Mouse (Mus musculus): Measurements from ENCODE around the gene Kif5c. TPM values are rescaled to one million over a fixed set of nuclear protein-coding genes. Genes with fewer than 3 reads are reported as not detected.

The Kif5c gene
- total RNA-seq, 2 experiments from 2014 or later = 0.84 TPM; not detected in 1

- no peak for ATAC-seq (replicated peaks; ENCODE audit: low FRiP score, poor library complexity, severe bottlenecking)
Measured at GRCm38 (mm10) chr2:49768916-49769315, 149.8 kb downstream of the Kif5c start.

- no peak for ATAC-seq (replicated peaks; ENCODE audit: low FRiP score, poor library complexity, severe bottlenecking)
Measured at GRCm38 (mm10) chr2:49770440-49770839, 151.3 kb downstream of the Kif5c start.

GRCm38 (mm10) chr2:49771172-49771571, 152.1 kb downstream of the Kif5c start:
- ATAC-seq (replicated peaks; ENCODE audit: low FRiP score, poor library complexity, severe bottlenecking) = no peak

GRCm38 (mm10) chr2:49773194-49773931, 154.3 kb downstream of the Kif5c start:
- peak; percentile 83 for ATAC-seq (replicated peaks; ENCODE audit: low FRiP score, poor library complexity, severe bottlenecking)

- ATAC-seq (replicated peaks; ENCODE audit: low FRiP score, poor library complexity, severe bottlenecking) = 0 out of 2 replicates have a peak, but pooled peaks have one; percentile 12
Measured at GRCm38 (mm10) chr2:49774180-49774579, 155.1 kb downstream of the Kif5c start.

- ATAC-seq (replicated peaks; ENCODE audit: low FRiP score, poor library complexity, severe bottlenecking) = 0 out of 2 replicates have a peak, but pooled peaks have one; percentile 30
Measured at GRCm38 (mm10) chr2:49775187-49775586, 156.1 kb downstream of the Kif5c start.

- no peak for ATAC-seq (replicated peaks; ENCODE audit: low FRiP score, poor library complexity, severe bottlenecking)
Measured at GRCm38 (mm10) chr2:49775735-49776134, 156.6 kb downstream of the Kif5c start.

GRCm38 (mm10) chr2:49776407-49776806, 157.3 kb downstream of the Kif5c start:
- ATAC-seq (replicated peaks; ENCODE audit: low FRiP score, poor library complexity, severe bottlenecking) = no peak

- no peak for ATAC-seq (replicated peaks; ENCODE audit: low FRiP score, poor library complexity, severe bottlenecking)
Measured at GRCm38 (mm10) chr2:49787376-49788050, 168.4 kb downstream of the Kif5c start, which contains the start of gene Lypd6b. Gene Lypd6b, plus strand, starts transcription at chr2:49787688.

- ATAC-seq (replicated peaks; ENCODE audit: low FRiP score, poor library complexity, severe bottlenecking) = no peak
Measured at GRCm38 (mm10) chr2:49788051-49788418, 168.9 kb downstream of the Kif5c start.

- ATAC-seq (replicated peaks; ENCODE audit: low FRiP score, poor library complexity, severe bottlenecking) = no peak
Measured at GRCm38 (mm10) chr2:49788643-49789042, 169.5 kb downstream of the Kif5c start.

GRCm38 (mm10) chr2:49789078-49789477, 170.0 kb downstream of the Kif5c start:
- no peak for ATAC-seq (replicated peaks; ENCODE audit: low FRiP score, poor library complexity, severe bottlenecking)

- ATAC-seq (replicated peaks; ENCODE audit: low FRiP score, poor library complexity, severe bottlenecking) = no peak
Measured at GRCm38 (mm10) chr2:49789504-49789903, 170.4 kb downstream of the Kif5c start.

- ATAC-seq (replicated peaks; ENCODE audit: low FRiP score, poor library complexity, severe bottlenecking) = no peak
Measured at GRCm38 (mm10) chr2:49797444-49798143, 178.5 kb downstream of the Kif5c start.

GRCm38 (mm10) chr2:49804448-49804847, 185.3 kb downstream of the Kif5c start:
- no peak for ATAC-seq (replicated peaks; ENCODE audit: low FRiP score, poor library complexity, severe bottlenecking)

- no peak for ATAC-seq (replicated peaks; ENCODE audit: low FRiP score, poor library complexity, severe bottlenecking)
Measured at GRCm38 (mm10) chr2:49805736-49806371, 186.8 kb downstream of the Kif5c start.

- no peak for ATAC-seq (replicated peaks; ENCODE audit: low FRiP score, poor library complexity, severe bottlenecking)
Measured at GRCm38 (mm10) chr2:49809496-49809895, 190.4 kb downstream of the Kif5c start.

- ATAC-seq (replicated peaks; ENCODE audit: low FRiP score, poor library complexity, severe bottlenecking) = no peak
Measured at GRCm38 (mm10) chr2:49811420-49811819, 192.3 kb downstream of the Kif5c start.

- ATAC-seq (replicated peaks; ENCODE audit: low FRiP score, poor library complexity, severe bottlenecking) = no peak
Measured at GRCm38 (mm10) chr2:49811871-49812363, 192.8 kb downstream of the Kif5c start.

- no peak for ATAC-seq (replicated peaks; ENCODE audit: low FRiP score, poor library complexity, severe bottlenecking)
Measured at GRCm38 (mm10) chr2:49813151-49813550, 194.1 kb downstream of the Kif5c start.

Measured in erythroid progenitor cell, adult 5-6 weeks (primary cell).